Mouse (Mus musculus): ENCODE measurements around the gene Rhox6. TPM values are rescaled to one million over a fixed set of nuclear protein-coding genes. Genes with fewer than 3 reads are reported as not detected.

Gene Rhox6
- polyA plus RNA-seq, 1 experiment from 2014 or later = not detected

Other genes starting within 250 kb of the Rhox6 start
- gene Rhox3f, start 245.9 kb upstream of the Rhox6 start, polyA plus RNA-seq (2014; fragmentation: Nextera tagmentation; extraction: Ambion mirVana) = not detected in 2 replicates
- gene Rhox4f, start 219.2 kb upstream of the Rhox6 start, polyA plus RNA-seq (2014; fragmentation: Nextera tagmentation; extraction: Ambion mirVana) = not detected in 2 replicates
- gene Rhox3g, start 198.3 kb upstream of the Rhox6 start, polyA plus RNA-seq (2014; fragmentation: Nextera tagmentation; extraction: Ambion mirVana) = not detected in 2 replicates
- not detected in 2 replicates for gene Rhox2g, start 183.4 kb upstream of the Rhox6 start, polyA plus RNA-seq (2014; fragmentation: Nextera tagmentation; extraction: Ambion mirVana)
- gene Rhox4g, start 175.6 kb upstream of the Rhox6 start, polyA plus RNA-seq (2014; fragmentation: Nextera tagmentation; extraction: Ambion mirVana) = not detected in 2 replicates
- not detected in 2 replicates for gene Rhox3h, start 158.1 kb upstream of the Rhox6 start, polyA plus RNA-seq (2014; fragmentation: Nextera tagmentation; extraction: Ambion mirVana)
- gene Rhox2h, start 153.6 kb upstream of the Rhox6 start, polyA plus RNA-seq (2014; fragmentation: Nextera tagmentation; extraction: Ambion mirVana) = not detected in 2 replicates
- gene Rhox5, start 22.1 kb upstream of the Rhox6 start, polyA plus RNA-seq (2014; fragmentation: Nextera tagmentation; extraction: Ambion mirVana) = 0.71 and 1.3 TPM in 2 replicates
- gene Rhox7a, start 4.8 kb downstream of the Rhox6 start, polyA plus RNA-seq (2014; fragmentation: Nextera tagmentation; extraction: Ambion mirVana) = not detected in 2 replicates
- gene Rhox8, start 52.0 kb downstream of the Rhox6 start, polyA plus RNA-seq (2014; fragmentation: Nextera tagmentation; extraction: Ambion mirVana) = not detected in 2 replicates
- gene Rhox7b, start 70.3 kb downstream of the Rhox6 start, polyA plus RNA-seq (2014; fragmentation: Nextera tagmentation; extraction: Ambion mirVana) = not detected in 2 replicates
- not detected in 2 replicates for gene Rhox9, start 74.9 kb downstream of the Rhox6 start, polyA plus RNA-seq (2014; fragmentation: Nextera tagmentation; extraction: Ambion mirVana)
- gene Btg1-ps1, start 191.9 kb downstream of the Rhox6 start, polyA plus RNA-seq (2014; fragmentation: Nextera tagmentation; extraction: Ambion mirVana) = not detected in 2 replicates
- gene Btg1-ps2, start 216.2 kb downstream of the Rhox6 start, polyA plus RNA-seq (2014; fragmentation: Nextera tagmentation; extraction: Ambion mirVana) = not detected in 2 replicates
- not detected in 2 replicates for gene Rhox10, start 239.6 kb downstream of the Rhox6 start, polyA plus RNA-seq (2014; fragmentation: Nextera tagmentation; extraction: Ambion mirVana)